Mouse (Mus musculus): Measurements from ENCODE around the gene Cap2. TPM values are rescaled to one million over a fixed set of nuclear protein-coding genes. Genes with fewer than 3 reads are reported as not detected.

Cap2 gene
- polyA plus RNA-seq, 1 experiment: 13.0 TPM

GRCm38 (mm10) chr13:46539284-46539683 is 37.6 kb downstream of the Cap2 start:
- no peak for DNase-seq (ENCODE audit: low read depth)
- no peak for TF ChIP-seq POLR2A (IDR thresholded peaks at IDR 0.05; ENCODE audit: borderline replicate concordance, extremely low read depth, insufficient read depth, insufficient read length, poor library complexity, severe bottlenecking)
- no peak for TF ChIP-seq CTCF (IDR thresholded peaks at IDR 0.05; ENCODE audit: borderline replicate concordance, extremely low read depth, insufficient read depth, insufficient read length)

DNA sequence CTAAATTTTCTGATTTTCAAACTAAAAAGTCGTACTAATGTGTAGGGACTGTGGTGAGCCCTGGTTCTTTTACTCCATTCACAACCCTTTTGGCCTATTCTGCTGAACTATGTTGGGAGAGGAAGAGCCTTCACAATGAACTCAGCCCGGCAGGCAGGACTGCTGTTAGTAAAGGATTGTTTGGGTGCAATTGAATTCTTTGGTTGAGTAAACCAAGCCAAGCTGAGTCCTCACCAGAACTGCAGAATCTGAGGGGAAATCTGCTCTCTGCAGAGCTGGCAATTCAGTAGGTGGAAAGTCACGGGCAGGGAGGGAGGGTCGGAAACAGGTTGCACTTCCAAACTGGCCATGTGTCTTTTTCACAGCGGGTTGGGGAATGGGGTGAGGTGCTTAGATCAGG is 39.3 kb downstream of the Cap2 start:
- TF ChIP-seq CTCF (IDR thresholded peaks at IDR 0.05; ENCODE audit: borderline replicate concordance, extremely low read depth, insufficient read depth, insufficient read length): no peak
- no peak for TF ChIP-seq POLR2A (IDR thresholded peaks at IDR 0.05; ENCODE audit: borderline replicate concordance, extremely low read depth, insufficient read depth, insufficient read length, poor library complexity, severe bottlenecking)
- peak; percentile 85 for DNase-seq (ENCODE audit: low read depth)

- peak; percentile 89 for DNase-seq (ENCODE audit: low read depth)
- TF ChIP-seq POLR2A (IDR thresholded peaks at IDR 0.05; ENCODE audit: borderline replicate concordance, extremely low read depth, insufficient read depth, insufficient read length, poor library complexity, severe bottlenecking) (no peak), CTCF (IDR thresholded peaks at IDR 0.05; ENCODE audit: borderline replicate concordance, extremely low read depth, insufficient read depth, insufficient read length) (no peak)
Measured at GRCm38 (mm10) chr13:46542782-46543181, 41.1 kb downstream of the Cap2 start.

DNA sequence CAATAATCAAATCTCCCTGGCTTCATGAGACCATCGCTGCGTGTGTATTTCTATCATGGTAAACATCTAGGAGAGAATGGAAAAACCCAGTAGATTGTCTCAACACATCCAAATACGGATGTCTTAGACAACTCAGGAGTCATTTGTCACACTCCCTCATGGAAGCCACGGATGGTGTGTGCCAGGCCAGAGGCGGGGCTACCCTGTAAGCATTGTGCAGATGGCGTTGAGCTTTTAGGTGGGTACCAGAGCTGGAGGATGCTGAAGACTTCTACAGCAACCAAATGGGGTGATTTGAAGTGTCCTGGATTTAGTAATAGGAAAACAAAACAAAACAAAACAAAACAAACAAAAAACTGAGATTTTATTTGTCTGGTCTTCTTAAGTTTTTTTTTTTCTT is 43.0 kb downstream of the Cap2 start:
- DNase-seq (ENCODE audit: low read depth): peak; percentile 73
- TF ChIP-seq POLR2A (IDR thresholded peaks at IDR 0.05; ENCODE audit: borderline replicate concordance, extremely low read depth, insufficient read depth, insufficient read length, poor library complexity, severe bottlenecking) (no peak), CTCF (IDR thresholded peaks at IDR 0.05; ENCODE audit: borderline replicate concordance, extremely low read depth, insufficient read depth, insufficient read length) (no peak)

DNA sequence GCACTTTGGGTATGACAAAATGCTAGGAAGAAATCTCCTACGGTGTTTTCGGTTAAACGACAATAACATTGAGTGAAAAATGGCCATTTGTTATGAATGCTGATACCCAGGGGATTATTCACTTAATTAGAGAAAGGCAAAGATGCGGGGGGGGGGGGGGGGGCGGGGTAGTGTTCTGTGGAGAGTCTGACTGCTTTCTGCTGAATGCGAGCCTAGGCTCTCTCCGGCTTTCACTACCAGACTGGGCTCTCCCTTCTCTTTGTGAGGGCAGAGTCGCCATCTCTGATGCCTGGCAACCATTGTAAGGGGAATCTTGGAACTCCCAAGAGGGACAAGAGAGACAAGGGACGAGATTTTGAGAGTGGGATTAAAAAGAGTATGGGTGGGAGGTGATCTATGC is 43.4 kb downstream of the Cap2 start:
- TF ChIP-seq CTCF (IDR thresholded peaks at IDR 0.05; ENCODE audit: borderline replicate concordance, extremely low read depth, insufficient read depth, insufficient read length) (no peak), POLR2A (IDR thresholded peaks at IDR 0.05; ENCODE audit: borderline replicate concordance, extremely low read depth, insufficient read depth, insufficient read length, poor library complexity, severe bottlenecking) (no peak)
- peak; percentile 82 for DNase-seq (ENCODE audit: low read depth)

- no peak for TF ChIP-seq POLR2A (IDR thresholded peaks at IDR 0.05; ENCODE audit: borderline replicate concordance, extremely low read depth, insufficient read depth, insufficient read length, poor library complexity, severe bottlenecking)
- no peak for TF ChIP-seq CTCF (IDR thresholded peaks at IDR 0.05; ENCODE audit: borderline replicate concordance, extremely low read depth, insufficient read depth, insufficient read length)
- no peak for DNase-seq (ENCODE audit: low read depth)
Measured at GRCm38 (mm10) chr13:46546846-46547245, 45.2 kb downstream of the Cap2 start.

DNA sequence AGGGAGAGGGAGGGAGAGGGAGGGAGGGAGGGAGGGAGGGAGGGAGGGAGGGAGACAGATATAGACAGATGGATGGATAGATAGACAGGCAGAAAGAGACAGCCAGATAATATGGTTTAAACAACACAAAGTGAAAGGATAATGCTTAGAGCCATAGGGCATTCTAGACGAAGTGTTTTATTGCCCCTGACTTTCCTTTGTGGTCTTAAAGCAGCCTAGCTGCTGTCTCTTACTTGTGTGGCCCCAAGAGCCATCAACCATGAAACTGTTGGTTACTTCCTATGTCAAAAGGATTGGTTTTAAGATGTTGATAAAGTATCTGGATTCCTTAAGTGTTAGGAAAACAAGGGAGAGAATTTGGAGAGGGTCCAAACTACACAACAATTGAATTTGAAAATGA is 45.6 kb downstream of the Cap2 start:
- TF ChIP-seq POLR2A (IDR thresholded peaks at IDR 0.05; ENCODE audit: borderline replicate concordance, extremely low read depth, insufficient read depth, insufficient read length, poor library complexity, severe bottlenecking): no peak
- no peak for TF ChIP-seq CTCF (IDR thresholded peaks at IDR 0.05; ENCODE audit: borderline replicate concordance, extremely low read depth, insufficient read depth, insufficient read length)
- no peak for DNase-seq (ENCODE audit: low read depth)

DNA sequence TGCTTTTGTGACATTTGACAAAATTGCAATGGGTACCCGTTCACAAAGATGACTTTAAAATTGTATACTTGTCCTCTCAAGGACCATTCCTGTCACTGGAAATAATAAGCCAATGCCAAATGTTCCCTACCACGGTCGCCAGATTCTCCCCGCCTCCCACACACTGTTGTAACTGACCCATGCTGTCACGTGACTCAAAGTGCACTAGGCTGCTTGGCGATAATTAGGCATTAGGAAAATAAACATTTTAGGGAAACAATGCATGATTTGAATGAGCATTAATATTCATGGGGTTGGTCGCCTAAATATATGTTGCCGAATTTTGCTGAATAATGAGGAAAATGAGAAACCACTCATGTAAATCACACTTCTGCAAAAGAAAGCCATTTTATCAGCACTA is 46.5 kb downstream of the Cap2 start:
- peak; percentile 83 for DNase-seq (ENCODE audit: low read depth)
- no peak for TF ChIP-seq POLR2A (IDR thresholded peaks at IDR 0.05; ENCODE audit: borderline replicate concordance, extremely low read depth, insufficient read depth, insufficient read length, poor library complexity, severe bottlenecking)
- TF ChIP-seq CTCF (IDR thresholded peaks at IDR 0.05; ENCODE audit: borderline replicate concordance, extremely low read depth, insufficient read depth, insufficient read length): no peak

DNA sequence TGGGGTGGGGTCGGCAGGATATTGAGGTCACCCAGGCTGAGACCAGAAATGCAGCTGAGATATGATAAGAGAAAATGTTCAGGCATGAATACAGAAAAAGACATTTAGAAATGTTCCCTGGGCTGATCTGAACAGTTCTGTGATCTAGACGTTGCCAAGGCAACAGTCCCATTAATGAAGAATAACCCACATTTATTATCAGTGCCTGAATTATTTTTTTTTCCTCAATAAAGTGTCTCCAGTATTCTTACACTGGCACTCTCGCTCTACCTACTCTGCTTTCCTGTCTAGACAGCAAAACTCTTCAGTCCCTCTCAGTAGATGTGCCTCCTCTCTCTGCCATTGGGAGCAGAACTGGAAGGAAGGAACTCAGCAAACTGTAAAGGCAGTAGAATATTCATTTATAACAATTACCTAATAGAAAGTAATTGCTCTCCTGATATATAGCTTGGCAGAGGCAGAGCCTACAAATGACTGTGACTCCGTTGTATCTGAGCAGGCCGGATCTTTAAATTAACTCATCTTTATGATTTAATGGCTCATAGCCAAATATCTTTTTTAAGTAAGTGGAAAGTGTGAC is 47.0 kb downstream of the Cap2 start:
- DNase-seq (ENCODE audit: low read depth): peak; percentile 69
- TF ChIP-seq POLR2A (IDR thresholded peaks at IDR 0.05; ENCODE audit: borderline replicate concordance, extremely low read depth, insufficient read depth, insufficient read length, poor library complexity, severe bottlenecking): no peak
- TF ChIP-seq CTCF (IDR thresholded peaks at IDR 0.05; ENCODE audit: borderline replicate concordance, extremely low read depth, insufficient read depth, insufficient read length): no peak

DNA sequence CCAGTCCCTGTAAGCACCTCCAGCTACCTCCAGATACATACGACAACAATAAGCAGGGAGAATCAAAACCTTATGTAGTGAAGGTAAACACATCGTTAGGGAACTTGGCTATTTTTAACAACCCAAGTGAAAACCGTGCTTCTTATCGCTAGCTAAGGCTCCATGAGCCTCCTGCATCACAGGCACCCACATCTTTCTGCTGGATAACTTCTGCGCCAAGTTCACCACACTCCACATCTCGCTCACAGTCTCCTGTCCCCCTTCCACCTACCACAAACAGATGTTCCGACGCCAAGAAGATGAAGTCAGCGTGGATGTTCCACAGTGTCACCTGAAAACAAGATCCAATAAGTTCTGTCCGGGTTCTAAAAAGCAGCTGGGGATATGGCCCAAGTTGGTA is 49.0 kb downstream of the Cap2 start:
- no peak for DNase-seq (ENCODE audit: low read depth)
- TF ChIP-seq POLR2A (IDR thresholded peaks at IDR 0.05; ENCODE audit: borderline replicate concordance, extremely low read depth, insufficient read depth, insufficient read length, poor library complexity, severe bottlenecking) (no peak), CTCF (IDR thresholded peaks at IDR 0.05; ENCODE audit: borderline replicate concordance, extremely low read depth, insufficient read depth, insufficient read length) (no peak)

DNA sequence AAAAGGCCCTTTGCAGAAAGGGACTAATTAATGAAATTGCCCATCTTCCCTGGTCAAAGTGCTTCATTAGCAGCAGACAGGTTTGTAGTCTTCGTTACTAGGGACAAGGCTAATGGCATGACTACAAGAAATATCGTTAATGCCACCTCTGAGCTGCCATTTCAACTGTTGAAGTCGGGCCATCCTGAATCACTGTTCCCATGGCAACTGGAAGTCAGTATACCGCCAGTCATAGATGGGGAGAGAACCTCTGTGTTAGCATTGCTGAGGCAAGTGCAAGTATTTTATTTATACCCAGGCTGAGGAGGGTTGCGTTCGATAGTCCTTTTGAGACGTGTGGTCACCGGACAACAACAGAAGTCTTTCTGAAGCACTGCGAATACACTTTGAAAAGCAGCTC is 53.1 kb downstream of the Cap2 start:
- TF ChIP-seq POLR2A (IDR thresholded peaks at IDR 0.05; ENCODE audit: borderline replicate concordance, extremely low read depth, insufficient read depth, insufficient read length, poor library complexity, severe bottlenecking): no peak
- TF ChIP-seq CTCF (IDR thresholded peaks at IDR 0.05; ENCODE audit: borderline replicate concordance, extremely low read depth, insufficient read depth, insufficient read length): no peak
- DNase-seq (ENCODE audit: low read depth): peak; percentile 88

- no peak for DNase-seq (ENCODE audit: low read depth)
- TF ChIP-seq POLR2A (IDR thresholded peaks at IDR 0.05; ENCODE audit: borderline replicate concordance, extremely low read depth, insufficient read depth, insufficient read length, poor library complexity, severe bottlenecking) (no peak), CTCF (IDR thresholded peaks at IDR 0.05; ENCODE audit: borderline replicate concordance, extremely low read depth, insufficient read depth, insufficient read length) (no peak)
Measured at GRCm38 (mm10) chr13:46565913-46566312, 64.3 kb downstream of the Cap2 start.
